Mouse (Mus musculus): ENCODE results near the gene Wdr61. TPM values are rescaled to one million over a fixed set of nuclear protein-coding genes. Genes with fewer than 3 reads are reported as not detected.

Wdr61 gene
- polyA plus RNA-seq, 1 experiment from 2014 or later = 96.3 TPM

GRCm38 (mm10) chr9:54722156-54722555 lies 12.2 kb downstream of the Wdr61 start:
- H3K9ac ChIP-seq = no peak overlapping the region
- H3K4me3 ChIP-seq = no peak overlapping the region
- no peaks in the 10 kb centered on the region for H3K27me3 ChIP-seq
- no peak for ATAC-seq (ENCODE audit: low read depth)
- no peaks in the 10 kb centered on the region for H3K9me3 ChIP-seq
- 48% methylated on average over 7 of the region's 7 CpGs for WGBS
- H3K27ac ChIP-seq (replicated peaks) = no peak overlapping the region
- no peak overlapping the region for H3K4me2 ChIP-seq
- H3K36me3 ChIP-seq = peaks cover 91% of the 10 kb centered on the region
- no peaks in the 10 kb centered on the region for H3K4me1 ChIP-seq (replicated peaks)

GRCm38 (mm10) chr9:54717527-54717926 lies 16.8 kb downstream of the Wdr61 start:
- Histone ChIP-seq H3K27me3 (no peaks in the 10 kb centered on the region), H3K4me2 (no peak overlapping the region), H3K27ac (replicated peaks) (no peak overlapping the region), H3K9ac (no peak overlapping the region), H3K36me3 (peaks cover 88% of the 10 kb centered on the region), H3K9me3 (no peaks in the 10 kb centered on the region), H3K4me1 (replicated peaks) (no peaks in the 10 kb centered on the region), H3K4me3 (no peak overlapping the region)
- ATAC-seq (ENCODE audit: low read depth) = no peak
- 81% methylated on average over 3 of the region's 3 CpGs for WGBS

GRCm38 (mm10) chr9:54715776-54716175 lies 18.5 kb downstream of the Wdr61 start:
- no peak for ATAC-seq (ENCODE audit: low read depth)
- H3K4me1 ChIP-seq (replicated peaks) = no peaks in the 10 kb centered on the region
- H3K36me3 ChIP-seq = peaks cover 92% of the 10 kb centered on the region

GRCm38 (mm10) chr9:54708085-54708484 lies 26.2 kb downstream of the Wdr61 start:
- 91% methylated on average over 5 of the region's 5 CpGs for WGBS

More at GRCm38 (mm10) chr9:54715776-54716175, 18.5 kb downstream of the Wdr61 start:
- Histone ChIP-seq H3K4me3 (no peak overlapping the region), H3K4me2 (no peak overlapping the region), H3K9ac (no peak overlapping the region), H3K9me3 (no peaks in the 10 kb centered on the region), H3K27me3 (no peaks in the 10 kb centered on the region), H3K27ac (replicated peaks) (no peak overlapping the region)
- WGBS = 97% methylated on average over 3 of the region's 3 CpGs

GRCm38 (mm10) chr9:54707288-54707999 lies 26.9 kb downstream of the Wdr61 start:
- no peak overlapping the region for H3K27ac ChIP-seq (replicated peaks)
- peaks cover 34% of the 10 kb centered on the region for H3K36me3 ChIP-seq
- ATAC-seq (ENCODE audit: low read depth) = no peak

More at GRCm38 (mm10) chr9:54708085-54708484, 26.2 kb downstream of the Wdr61 start:
- ATAC-seq (ENCODE audit: low read depth) = no peak
- Histone ChIP-seq H3K4me3 (no peak overlapping the region), H3K36me3 (peaks cover 39% of the 10 kb centered on the region), H3K9me3 (no peaks in the 10 kb centered on the region), H3K27me3 (no peaks in the 10 kb centered on the region), H3K27ac (replicated peaks) (no peak overlapping the region), H3K4me2 (no peak overlapping the region), H3K9ac (no peak overlapping the region), H3K4me1 (replicated peaks) (peaks cover 11% of the 10 kb centered on the region; the same call in 1 of the 2 replicates)

GRCm38 (mm10) chr9:54705561-54705960 lies 28.8 kb downstream of the Wdr61 start:
- Histone ChIP-seq H3K9ac (no peak overlapping the region), H3K27ac (replicated peaks) (no peak overlapping the region), H3K36me3 (peaks cover 16% of the 10 kb centered on the region), H3K9me3 (no peaks in the 10 kb centered on the region), H3K4me1 (replicated peaks) (peaks cover 20% of the 10 kb centered on the region), H3K27me3 (peaks cover 17% of the 10 kb centered on the region), H3K4me2 (no peak overlapping the region), H3K4me3 (no peak overlapping the region)
- WGBS = 48% methylated on average over 1 of the region's 1 CpGs
- ATAC-seq (ENCODE audit: low read depth) = no peak

More at GRCm38 (mm10) chr9:54707288-54707999, 26.9 kb downstream of the Wdr61 start:
- Histone ChIP-seq H3K9me3 (no peaks in the 10 kb centered on the region), H3K4me2 (no peak overlapping the region), H3K4me3 (no peak overlapping the region), H3K4me1 (replicated peaks) (peaks cover 13% of the 10 kb centered on the region; the same call in 1 of the 2 replicates), H3K27me3 (no peaks in the 10 kb centered on the region), H3K9ac (no peak overlapping the region)
- WGBS = 62% methylated on average over 8 of the region's 8 CpGs

GRCm38 (mm10) chr9:54704361-54704760 lies 30.0 kb downstream of the Wdr61 start:
- H3K9ac ChIP-seq = no peak overlapping the region
- WGBS = 75% methylated on average over 5 of the region's 5 CpGs
- H3K27ac ChIP-seq (replicated peaks) = no peak overlapping the region
- no peak overlapping the region for H3K4me2 ChIP-seq
- no peak for ATAC-seq (ENCODE audit: low read depth)
- peaks cover 30% of the 10 kb centered on the region for H3K4me1 ChIP-seq (replicated peaks)
- no peaks in the 10 kb centered on the region for H3K9me3 ChIP-seq
- peaks cover 11% of the 10 kb centered on the region for H3K36me3 ChIP-seq
- H3K27me3 ChIP-seq = peaks cover 29% of the 10 kb centered on the region
- H3K4me3 ChIP-seq = no peak overlapping the region

- 76% methylated on average over 2 of the region's 2 CpGs for WGBS
Measured at GRCm38 (mm10) chr9:54702581-54702980, 31.7 kb downstream of the Wdr61 start.

GRCm38 (mm10) chr9:54700746-54701145 lies 33.6 kb downstream of the Wdr61 start:
- Histone ChIP-seq H3K4me1 (replicated peaks) (peaks cover 30% of the 10 kb centered on the region), H3K27ac (replicated peaks) (no peak overlapping the region), H3K4me3 (no peak overlapping the region), H3K9ac (no peak overlapping the region), H3K27me3 (peaks cover 49% of the 10 kb centered on the region), H3K9me3 (no peaks in the 10 kb centered on the region), H3K4me2 (peak overlapping the region; percentile 87), H3K36me3 (no peaks in the 10 kb centered on the region)
- 82% methylated on average over 7 of the region's 7 CpGs for WGBS
- no peak for ATAC-seq (ENCODE audit: low read depth)

More at GRCm38 (mm10) chr9:54702581-54702980, 31.7 kb downstream of the Wdr61 start:
- Histone ChIP-seq H3K27me3 (peaks cover 43% of the 10 kb centered on the region), H3K9me3 (no peaks in the 10 kb centered on the region), H3K9ac (no peak overlapping the region), H3K4me2 (no peak overlapping the region), H3K4me1 (replicated peaks) (peaks cover 30% of the 10 kb centered on the region), H3K36me3 (no peaks in the 10 kb centered on the region), H3K27ac (replicated peaks) (no peak overlapping the region), H3K4me3 (no peak overlapping the region)
- ATAC-seq (ENCODE audit: low read depth) = no peak

GRCm38 (mm10) chr9:54700174-54700475 lies 34.2 kb downstream of the Wdr61 start:
- Histone ChIP-seq H3K4me3 (peak overlapping the region; percentile 69), H3K27me3 (peaks cover 53% of the 10 kb centered on the region), H3K27ac (replicated peaks) (no peak overlapping the region), H3K9ac (peak overlapping the region; percentile 71), H3K9me3 (no peaks in the 10 kb centered on the region), H3K4me1 (replicated peaks) (peaks cover 24% of the 10 kb centered on the region), H3K4me2 (peak overlapping the region; percentile 87), H3K36me3 (no peaks in the 10 kb centered on the region)
- WGBS = 28% methylated on average over 9 of the region's 9 CpGs
- no peak; the same call in 1 of the 2 replicates for ATAC-seq (ENCODE audit: low read depth)

GRCm38 (mm10) chr9:54699345-54700173 lies 34.8 kb downstream of the Wdr61 start:
- Histone ChIP-seq H3K9me3 (no peaks in the 10 kb centered on the region), H3K36me3 (no peaks in the 10 kb centered on the region), H3K4me1 (replicated peaks) (peaks cover 23% of the 10 kb centered on the region), H3K4me2 (peak overlapping the region; percentile 87), H3K4me3 (peak overlapping the region; percentile 69), H3K9ac (peak overlapping the region; percentile 71), H3K27ac (replicated peaks) (no peak overlapping the region), H3K27me3 (peaks cover 58% of the 10 kb centered on the region)
- under 1% methylated on average over 92 of the region's 92 CpGs for WGBS
- peak; percentile 79 for ATAC-seq (ENCODE audit: low read depth)

- no peak overlapping the region for H3K27ac ChIP-seq (replicated peaks)
- peaks cover 58% of the 10 kb centered on the region for H3K27me3 ChIP-seq
- peaks cover 23% of the 10 kb centered on the region for H3K4me1 ChIP-seq (replicated peaks)
- no peaks in the 10 kb centered on the region for H3K36me3 ChIP-seq
- 8% methylated on average over 27 of the region's 27 CpGs for WGBS
- H3K4me2 ChIP-seq = peak overlapping the region; percentile 87
- peak overlapping the region; percentile 69 for H3K4me3 ChIP-seq
- H3K9me3 ChIP-seq = no peaks in the 10 kb centered on the region
- H3K9ac ChIP-seq = peak overlapping the region; percentile 71
- peak; percentile 54; the same call in 1 of the 2 replicates for ATAC-seq (ENCODE audit: low read depth)
Measured at GRCm38 (mm10) chr9:54699087-54699344, 35.3 kb downstream of the Wdr61 start.

All from neural tube, embryonic 13.5 days (tissue).